Mouse (Mus musculus) right cerebral cortex, adult 2 months (tissue): ENCODE data around the gene Timm50.

Experiments used
- DNase-seq, 2 experiments: peaks; one replicate each; pipeline ENCODE4 v3.0.0; 2021 to 2022; ENCODE audit warnings: low spot score in 2 of 2

Gene Timm50

DNA sequence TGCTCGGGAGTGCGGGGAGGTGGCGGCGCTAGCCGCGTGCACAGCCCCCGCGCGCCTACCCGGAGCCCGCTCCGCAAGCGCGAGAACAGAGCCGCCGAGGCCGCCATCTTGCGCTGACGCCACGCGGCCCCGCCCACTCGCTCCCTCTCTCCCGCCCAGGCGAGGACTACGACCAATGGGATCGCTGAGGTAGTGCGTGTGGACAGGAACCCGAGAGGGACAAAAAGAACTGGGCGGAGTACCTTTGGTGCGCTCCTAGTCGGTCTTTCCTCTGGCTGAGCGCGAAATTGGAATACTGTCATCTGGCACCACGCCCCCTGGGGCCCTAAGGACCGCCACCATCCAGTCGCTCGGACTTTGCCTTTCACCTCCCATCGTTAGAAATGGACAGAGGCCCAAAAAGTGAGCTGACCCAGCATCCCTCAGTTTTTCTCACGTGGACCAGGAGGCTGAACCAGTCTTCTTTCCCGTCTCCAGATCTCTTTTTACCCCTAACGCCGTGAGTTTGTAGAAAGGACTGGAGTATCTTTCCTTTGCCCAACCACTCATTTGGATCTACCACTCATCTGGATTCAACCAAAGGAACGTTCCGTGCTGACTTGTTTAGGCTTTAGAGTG lies at the start of gene Timm50:
Gene Timm50 (minus strand): TSS at position 147 of the 618 bp plus-strand sequence.
- DNase-seq: peak; percentile 99 to 100

DNA sequence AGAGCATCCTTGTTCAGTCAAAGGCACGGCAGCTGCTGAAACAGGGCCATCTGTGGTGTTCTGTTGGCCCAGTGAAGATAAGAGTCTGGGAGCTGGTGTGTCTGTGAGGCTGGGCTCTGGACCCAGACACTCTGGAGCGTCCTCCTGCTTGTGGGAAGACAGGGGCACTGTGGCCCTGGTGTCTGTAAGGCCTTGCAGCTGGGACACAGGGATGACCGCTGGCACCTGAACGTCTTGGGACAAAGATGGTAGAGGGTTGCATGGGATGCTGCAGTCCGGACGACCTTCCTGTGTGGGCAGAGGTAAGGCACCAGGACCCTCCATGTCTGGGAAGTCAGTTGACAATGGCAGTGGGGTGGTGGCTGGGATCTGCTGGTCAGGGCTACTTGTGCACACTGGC lies 48.4 kb upstream of the Timm50 start:
- no peak for DNase-seq

DNA sequence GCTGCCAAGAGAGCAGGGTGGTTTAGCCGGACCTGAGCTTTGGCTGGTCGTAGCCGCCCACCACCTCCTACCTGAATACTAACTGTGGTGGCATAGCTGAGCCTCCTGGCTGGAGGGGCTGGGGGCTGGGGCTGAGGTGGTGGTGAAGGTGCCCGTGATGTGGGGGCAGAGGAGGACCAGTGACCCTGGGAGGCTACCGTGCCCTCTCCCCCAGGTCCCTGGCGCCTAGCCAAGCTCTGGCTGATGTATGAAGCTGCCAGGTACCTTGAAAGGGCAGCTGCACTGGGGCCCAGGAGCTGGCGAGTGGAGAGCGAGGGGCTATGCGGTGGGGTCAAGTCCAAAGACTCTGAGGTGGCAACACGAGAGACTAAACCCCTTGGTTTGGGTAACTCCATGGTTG lies 48.0 kb upstream of the Timm50 start:
- DNase-seq: no peak

DNA sequence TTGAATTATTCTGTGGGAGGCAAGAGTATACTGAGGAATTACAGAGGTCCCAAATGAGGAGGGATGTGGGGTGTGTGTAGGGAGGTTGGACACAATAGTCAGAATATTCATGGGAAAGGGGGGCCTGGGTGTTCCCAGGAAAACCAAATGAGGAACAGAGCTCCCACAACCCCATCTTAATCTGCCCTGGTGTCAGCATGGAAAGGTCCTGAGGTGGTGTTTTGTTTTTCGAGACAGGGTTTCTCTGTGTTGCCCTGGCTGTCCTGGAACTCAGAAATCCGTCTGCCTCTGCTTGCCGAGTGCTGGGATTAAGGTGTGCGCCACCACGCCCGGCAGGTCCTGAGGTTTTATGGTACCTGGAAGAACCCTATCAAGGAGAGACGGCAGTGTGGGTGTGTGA lies 46.6 kb upstream of the Timm50 start:
- no peak for DNase-seq

DNA sequence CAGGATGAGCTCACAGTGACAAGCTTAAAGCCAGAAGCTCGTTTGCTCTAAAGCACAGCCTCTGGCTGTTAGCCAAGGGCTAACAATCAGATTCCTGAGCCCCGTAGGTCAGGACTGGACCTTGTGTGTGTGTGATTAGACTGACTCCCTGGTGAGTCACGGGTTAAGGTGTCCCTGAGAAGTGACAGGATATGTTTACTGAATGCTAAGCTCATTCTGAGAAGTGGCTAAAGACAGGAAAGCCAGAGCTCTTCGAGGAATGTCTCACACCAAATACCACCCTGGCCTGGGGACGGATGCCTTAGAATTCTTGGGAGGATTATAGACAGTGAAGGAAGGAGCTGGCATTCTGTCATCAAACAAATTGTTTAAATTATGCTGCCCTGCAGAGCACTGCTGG lies 46.1 kb upstream of the Timm50 start:
- DNase-seq: no peak

DNA sequence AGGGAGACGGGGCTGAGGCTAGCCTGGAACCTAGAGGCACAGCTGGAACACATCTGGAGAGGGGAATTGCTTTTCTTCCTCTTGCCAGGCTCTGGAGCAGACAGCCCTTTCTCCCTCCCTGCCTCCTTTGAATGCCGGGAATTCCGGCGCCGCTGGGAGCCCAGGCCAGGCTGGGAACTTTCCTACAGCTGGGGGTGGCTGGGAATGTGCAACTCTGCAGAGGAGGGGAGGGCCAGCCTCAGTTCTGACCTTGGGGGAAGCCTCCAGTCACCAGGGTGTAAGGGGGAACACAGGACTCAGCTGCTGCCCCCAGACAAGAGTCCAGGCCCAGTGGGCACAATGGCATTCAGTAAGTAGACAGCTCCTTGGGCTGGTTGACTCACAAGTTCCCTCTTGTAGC lies 45.1 kb upstream of the Timm50 start:
- no peak for DNase-seq

DNA sequence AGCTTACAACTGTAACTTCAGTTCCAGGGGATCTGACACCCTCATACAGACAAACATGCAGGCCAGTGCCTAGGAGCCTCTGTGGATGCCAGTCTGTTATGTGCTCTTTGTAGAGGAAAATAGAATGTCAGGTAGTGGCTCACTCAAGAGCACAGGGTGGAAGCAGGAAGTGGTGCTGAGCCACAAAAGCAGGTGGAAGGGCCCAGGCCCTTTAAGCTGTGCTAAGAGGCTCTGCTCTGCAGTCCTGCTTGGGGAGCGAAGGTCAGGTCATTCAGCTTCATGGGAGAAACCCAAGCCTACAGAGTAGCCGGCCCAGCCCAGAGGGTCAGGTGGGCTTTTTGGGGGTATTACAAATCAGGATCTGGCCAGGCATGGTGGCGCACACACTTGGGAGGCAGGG lies 43.3 kb upstream of the Timm50 start:
- no peak for DNase-seq

DNA sequence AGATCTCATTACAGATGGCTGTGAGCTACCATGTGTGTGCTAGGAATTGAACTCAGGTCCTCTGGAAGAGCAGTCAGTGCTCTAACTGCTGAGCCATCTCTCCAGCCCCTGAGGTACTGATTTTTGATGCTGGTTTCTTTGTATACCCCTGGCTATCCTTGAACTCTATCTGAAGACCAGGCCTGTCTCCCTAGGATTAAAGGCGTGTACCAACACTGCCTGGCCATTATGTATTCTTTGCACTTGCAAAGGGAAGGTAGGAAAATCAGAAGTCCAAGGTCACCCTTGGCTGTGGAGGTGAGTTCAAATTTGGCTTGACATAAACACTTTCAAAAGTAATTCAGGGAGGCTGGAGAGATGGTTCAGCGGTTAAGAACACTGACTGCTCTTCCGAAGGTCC lies 42.7 kb upstream of the Timm50 start:
- DNase-seq: no peak

DNA sequence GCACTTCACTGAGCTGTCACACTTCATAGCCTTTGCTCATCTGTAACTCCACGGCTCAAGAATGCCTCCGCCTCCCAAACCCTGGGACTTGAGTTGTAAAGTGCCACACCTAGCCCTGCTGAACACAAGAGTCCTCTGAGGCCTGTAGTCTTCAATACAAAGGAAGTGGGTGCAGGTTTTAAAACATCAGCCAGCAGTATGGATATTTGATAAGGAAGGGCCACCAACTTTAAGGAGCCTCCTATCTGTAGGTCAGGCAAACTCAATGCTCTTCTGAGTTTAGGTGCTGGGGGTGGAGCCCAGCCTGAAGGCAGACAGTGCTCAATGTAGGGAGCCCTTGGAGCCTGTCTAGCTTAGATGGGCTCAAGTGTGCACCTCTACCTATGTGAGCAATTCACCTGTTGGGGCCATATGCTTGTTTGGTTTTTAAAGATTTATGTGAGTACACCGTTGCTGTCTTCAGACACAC lies 42.3 kb upstream of the Timm50 start:
- no peak for DNase-seq

DNA sequence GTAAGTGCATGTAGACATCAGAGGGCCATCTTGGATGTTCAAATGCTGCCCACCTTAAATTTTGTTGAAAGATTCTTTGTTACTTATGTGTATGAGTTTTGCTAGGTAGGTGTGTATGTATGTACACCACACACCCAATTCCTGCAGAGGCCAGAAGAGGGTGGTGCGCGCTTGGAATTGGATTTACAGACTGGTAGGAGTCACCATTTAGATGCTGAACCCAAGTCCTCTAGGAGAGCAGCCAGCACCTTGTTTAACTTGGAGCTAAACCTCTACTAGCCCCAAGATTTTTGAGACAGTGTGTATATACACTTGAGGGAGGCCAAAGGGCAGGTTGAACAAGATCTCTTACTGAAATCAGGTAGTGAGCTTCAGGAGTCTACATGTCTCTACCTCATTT lies 41.4 kb upstream of the Timm50 start:
- no peak for DNase-seq

DNA sequence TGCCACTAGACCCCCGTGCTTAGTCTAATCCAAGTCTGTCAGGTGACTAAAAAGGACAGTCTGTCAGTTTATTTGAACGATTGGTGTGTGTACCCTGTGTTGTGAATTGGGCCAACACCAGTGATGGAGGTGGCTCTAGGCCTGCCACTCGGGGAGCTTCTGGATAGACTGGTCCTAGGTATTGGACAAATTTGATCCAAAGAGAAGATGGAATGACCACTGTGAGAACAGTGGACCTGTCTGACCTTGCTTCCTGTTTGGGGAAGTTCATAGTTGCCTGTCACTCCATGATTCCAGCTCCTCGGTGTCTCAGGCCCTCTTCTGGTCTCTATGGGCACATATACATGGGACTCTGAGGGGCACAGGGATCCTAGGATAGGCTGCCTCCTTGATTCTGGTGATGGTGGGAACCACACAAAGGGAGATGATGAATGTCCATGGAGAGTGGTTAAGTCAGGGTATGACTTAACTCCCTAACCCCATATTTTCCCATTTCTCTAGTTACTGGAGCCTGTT lies 39.9 kb upstream of the Timm50 start:
- DNase-seq: no peak

DNA sequence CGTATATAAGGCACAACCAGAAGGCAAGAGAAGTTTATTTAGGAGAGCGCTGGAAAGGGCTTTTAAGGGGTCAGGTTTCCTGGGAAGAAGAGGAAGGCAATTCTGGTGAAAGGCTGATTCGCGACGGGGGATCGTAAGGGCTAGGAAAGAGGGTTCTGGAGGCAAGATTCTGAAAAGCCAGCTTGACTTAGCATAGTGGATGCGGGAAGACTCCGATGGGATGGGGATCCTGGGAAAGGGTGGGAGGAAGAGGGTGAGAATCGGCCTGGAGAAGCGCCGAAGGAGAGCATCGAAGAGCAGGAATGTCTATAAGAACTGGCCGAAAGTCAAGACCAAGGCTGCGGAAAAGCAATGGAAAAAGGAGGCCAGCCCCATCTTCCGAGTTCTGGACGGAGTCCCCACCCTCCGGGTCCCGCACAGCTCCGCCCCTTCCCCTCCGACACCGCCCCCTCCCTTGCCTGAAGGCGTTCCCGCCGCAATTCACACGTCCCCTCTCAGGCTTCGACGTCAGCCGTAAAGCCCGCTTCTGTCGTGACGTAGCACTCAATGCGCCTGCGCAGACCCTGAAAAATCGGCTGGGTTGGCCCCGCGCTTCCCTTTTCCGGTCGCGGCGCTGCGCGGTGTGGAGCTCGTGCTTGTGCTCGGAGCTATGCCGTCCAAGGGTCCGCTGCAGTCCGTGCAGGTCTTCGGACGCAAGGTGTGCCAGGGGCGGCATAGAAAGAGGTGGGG lies 38.4 kb upstream of the Timm50 start, which contains the start of gene Rps16:
Gene Rps16 (plus strand): TSS at position 498 of the 729 bp plus-strand sequence.
- DNase-seq: peak; percentile 97 to 99

DNA sequence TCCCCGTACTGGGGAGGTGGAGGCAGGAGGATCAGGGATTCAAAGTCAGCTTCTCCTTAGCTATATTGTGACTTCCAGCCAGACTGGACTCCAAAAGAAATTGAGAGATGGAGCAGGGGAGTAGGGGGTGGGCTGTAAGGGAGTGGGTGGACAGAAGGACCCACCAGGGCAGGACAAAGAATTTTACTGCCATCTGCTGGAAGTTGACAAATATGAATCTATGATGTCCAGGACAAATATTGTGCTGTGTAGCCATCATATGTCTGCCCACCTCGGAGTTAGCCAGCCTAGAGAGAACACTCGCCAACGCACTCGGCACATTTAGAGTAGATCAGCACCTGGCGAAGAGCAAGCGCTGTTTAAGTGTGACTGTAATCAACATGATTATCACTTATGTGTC lies 36.7 kb upstream of the Timm50 start:
- no peak for DNase-seq

DNA sequence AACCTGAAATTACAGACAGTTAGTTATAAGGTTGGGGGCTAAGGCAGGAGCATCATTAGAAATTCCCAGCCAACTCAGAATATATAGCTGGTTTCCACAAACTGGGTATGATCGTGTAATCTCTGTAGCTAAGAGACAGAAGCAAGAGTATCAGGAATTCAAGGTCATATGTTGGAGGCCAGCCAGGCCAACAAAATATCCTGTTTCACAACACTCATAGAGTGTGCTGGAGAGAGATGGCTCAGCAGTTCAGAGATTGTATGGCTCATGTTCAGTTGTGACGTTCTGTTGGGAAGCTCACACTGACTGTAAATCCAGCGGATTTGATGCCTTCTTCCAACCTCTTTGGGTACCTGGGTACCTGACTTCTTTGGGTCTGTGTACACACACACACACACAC lies 35.9 kb upstream of the Timm50 start:
- no peak for DNase-seq

DNA sequence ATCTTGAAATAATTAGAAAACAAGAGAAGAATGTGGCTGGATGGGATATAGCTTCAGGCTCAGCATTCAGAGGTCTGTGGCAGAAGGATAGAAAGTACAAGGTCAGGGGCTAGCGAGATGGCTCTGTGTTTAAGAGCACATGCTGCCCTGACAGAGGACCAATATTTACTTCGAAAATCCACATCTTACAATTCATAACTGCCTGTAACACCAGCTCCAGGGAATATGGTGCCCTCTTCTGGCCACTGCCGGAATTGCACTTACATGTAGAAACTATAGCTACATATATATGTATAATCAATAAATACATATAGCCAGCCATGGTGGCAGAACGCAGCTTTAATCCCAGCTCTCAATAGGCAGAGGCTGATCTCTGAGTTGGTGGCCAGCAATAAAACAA lies 32.8 kb upstream of the Timm50 start:
- peak; percentile 71 to 72 for DNase-seq

DNA sequence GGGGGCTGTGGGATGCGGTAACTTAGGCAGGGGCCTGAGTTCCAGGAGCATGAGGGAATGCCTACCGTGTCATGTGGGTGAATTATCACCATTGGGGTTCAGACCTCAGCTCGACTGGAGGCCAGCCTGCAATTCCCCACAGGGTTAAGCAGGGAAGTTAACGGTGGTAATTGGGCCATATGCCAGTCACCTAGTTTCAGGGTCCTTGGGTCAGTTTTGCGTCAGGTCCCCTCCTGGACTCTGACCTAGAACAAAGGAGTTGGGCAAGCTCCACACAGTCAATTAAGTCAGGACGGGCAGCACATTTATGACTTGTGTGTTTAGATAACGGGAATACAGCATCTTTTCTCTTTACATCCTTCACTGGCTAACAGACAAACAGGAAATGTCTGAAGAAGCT lies 29.5 kb upstream of the Timm50 start:
- no peak for DNase-seq

DNA sequence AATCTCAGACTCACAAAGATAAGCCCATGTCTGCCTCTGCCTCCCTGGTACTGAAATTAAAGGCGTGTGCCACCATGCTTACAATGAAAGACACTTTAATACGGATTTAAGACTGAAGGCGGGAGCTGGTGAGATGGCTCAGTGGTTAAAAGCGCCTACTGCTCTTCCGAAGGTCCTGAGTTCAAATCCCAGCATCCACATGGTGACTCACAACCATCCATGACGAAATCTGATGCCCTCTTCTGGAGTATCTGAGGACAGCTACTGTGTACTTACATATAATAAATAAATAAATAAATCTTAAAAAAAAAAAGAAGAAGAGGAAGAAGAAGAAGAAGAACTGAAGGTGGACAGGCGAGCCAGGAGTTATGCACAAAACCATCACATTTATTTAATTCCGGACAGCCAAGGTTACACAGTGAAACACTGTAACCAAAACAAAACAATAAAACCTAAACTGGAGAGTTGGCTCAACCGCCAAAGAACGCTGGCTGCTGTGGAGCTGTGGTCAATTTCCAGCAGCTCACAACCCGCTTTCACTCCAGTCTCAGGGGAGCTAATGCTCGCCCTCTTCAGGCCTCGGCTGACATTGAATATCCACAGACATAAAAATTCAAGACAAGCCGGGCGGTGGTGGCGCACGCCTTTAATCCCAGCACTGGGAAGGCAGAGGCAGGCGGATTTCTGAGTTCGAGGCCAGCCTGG lies 27.5 kb upstream of the Timm50 start:
- peak in 1 of 2 experiments; percentile 32 for DNase-seq

DNA sequence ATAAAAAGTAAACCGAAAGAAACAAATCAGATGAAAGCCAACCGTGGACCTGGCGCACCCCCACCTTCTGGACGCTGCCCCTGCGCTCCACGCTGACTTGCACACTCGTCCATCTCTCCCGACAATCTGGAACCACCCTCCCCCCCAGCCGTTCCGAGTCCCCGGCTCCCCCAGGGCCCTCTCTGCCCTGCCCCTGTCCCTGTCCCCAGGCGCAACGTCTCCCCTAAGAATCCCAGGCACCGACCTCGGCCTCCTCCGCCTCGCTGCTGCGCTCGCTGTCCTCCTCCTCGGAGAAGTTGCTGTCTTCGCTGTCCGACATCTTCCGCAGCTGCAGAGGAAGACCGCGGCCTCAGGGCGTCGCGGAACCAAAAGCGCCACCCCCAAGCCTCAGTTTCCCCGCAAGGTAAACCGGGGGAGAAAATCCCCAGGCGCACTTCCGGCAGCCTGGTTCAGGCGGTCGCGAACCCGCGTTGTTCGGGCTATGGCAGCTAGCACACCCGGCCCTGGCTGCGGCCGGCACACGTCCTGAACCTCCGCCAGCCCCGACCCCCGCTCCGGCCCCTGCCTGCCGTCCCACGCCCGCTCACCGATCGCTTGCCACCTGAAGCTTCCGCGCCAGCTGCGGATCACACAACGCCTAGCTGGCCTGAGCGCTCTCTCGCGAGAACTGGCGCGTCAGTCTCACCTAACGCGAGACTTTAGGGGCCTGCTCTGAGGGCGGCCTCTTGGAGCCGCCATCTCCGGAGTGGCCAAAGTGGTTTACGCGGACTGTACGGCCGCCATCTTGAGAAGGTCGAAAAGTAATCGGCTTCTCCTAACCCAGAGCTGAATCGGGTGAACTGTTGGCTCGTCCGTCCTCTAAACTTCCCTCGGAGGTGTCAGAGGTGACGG lies 26.5 kb upstream of the Timm50 start, which contains the start of gene Supt5:
Gene Supt5 (minus strand): TSS at position 639 of the 891 bp plus-strand sequence.
- DNase-seq: peak; percentile 97

DNA sequence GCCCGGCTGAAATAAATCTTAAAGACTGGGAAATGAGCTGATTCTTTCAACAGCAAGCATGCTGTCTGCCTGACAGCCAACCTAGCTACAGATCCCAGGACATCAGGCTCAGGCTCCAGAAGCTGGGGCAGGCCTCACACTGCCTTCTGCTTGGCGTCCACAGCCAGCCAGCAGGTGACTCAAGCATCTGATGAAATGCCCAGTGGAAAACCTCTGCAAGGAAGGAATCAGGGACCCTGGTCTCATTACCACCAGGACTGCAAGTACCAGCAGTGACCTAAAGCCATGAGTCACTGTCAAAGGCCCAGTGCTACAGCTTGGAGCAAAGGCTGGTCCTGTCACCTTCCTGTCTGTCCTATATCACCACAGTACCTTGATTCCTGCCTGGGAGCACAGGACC lies 23.6 kb upstream of the Timm50 start:
- no peak for DNase-seq

DNA sequence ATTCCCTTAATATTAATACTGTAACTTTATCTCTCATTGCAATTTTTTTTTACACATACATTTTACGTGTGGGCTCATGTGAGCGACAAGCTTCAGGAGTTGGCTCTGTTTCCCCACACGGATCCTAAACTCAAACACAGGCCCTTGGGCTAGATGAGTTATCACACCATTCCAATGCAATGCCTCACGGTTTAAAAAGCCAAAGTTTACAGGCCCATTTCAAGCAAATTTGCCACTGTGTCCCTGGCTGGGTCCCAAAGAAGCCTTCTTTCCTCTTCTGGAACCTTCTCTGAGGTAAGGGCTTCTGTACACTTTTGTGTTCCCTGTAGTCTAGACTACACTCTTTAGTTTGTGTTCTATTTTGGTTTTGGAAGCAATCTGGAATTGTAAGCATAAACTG lies 22.7 kb upstream of the Timm50 start:
- DNase-seq: no peak

DNA sequence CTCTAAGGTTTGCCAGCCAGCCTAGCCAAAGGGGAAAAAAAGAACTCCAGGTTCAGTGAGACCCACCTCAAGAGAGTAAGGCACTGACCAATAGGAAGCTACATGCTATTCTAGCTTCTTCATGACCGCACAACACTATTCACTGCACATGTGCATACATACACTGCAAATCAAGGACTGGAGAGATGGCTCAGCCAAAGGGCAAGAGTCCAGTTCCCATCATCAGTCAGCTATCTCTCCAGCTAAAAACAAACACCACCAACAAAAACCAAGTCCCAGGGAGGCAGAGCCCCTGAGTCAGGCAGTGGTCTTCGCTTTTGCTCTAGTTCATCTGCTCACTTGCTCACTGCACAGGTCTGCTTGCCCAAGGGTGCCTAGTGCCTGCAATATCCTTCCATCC lies 16.4 kb upstream of the Timm50 start:
- no peak for DNase-seq

DNA sequence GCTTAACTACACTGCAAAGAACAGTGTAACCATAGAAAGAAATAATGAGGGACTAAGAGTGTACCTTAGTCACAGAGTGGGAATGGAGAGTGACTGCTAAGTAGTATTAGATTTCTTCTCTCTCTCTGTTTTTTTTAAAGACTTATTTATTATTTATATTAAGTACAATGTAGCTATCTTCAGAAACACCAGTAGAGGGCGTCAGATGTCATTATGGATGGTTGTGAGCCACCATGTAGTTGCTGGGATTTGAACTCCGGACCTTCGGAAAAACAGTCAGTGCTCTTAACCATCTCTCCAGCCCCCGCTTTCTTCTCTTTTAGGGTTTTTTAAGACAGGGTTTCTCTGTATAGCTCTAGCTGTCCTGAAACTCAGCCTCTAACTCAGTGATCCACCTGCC lies 14.6 kb upstream of the Timm50 start:
- DNase-seq: no peak
